Mouse (Mus musculus): ENCODE measurements around the gene Ipo11. TPM values are rescaled to one million over a fixed set of nuclear protein-coding genes. Genes with fewer than 3 reads are reported as not detected.

The Ipo11 gene
- polyA plus RNA-seq, 1 experiment from 2014 or later: 41.1 TPM

DNA sequence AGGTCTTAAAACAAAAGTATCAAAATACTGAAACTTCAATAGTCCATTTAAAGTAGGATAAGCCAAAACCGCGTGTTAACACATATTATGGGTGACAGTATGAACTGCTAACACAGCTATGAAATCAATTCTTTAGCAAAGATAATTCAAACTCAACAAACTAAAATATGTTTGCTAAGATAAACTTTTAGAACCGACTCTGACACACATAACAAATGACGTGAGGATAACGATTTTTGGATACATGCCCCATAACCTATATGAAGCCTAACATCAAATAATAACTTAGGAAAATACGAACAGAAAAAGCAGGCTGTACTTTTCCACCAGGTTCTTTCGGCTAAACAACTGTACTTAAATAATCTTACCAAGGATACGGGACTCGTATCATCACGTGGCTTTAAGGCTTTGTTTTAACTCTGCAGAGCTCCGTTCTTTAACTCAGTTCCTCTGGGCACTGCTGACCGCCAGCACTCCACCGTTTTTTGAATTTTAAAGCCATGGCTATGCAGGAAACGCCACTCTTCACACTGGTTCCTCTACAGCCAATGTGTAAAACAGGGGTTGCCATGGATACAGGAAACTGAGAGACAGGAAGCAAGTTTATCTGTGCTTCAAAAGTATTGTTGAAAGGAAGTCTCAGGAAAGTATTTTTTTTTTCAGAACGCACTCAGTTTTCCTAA is 100.8 kb downstream of the Ipo11 start:
- ATAC-seq: peak; percentile 70
- 72% methylated on average over 15 of the region's 15 CpGs for WGBS
- no peaks in the 10 kb centered on the region for H3K4me1 ChIP-seq (replicated peaks)
- no peaks in the 10 kb centered on the region for H3K9me3 ChIP-seq
- no peaks in the 10 kb centered on the region for H3K27me3 ChIP-seq
- H3K27ac ChIP-seq: no peak overlapping the region
- peaks cover 7% of the 10 kb centered on the region for H3K36me3 ChIP-seq
- no peak overlapping the region for H3K4me3 ChIP-seq (replicated peaks)
- no peak overlapping the region for H3K9ac ChIP-seq (replicated peaks)
- no peak overlapping the region for H3K4me2 ChIP-seq (replicated peaks)

DNA sequence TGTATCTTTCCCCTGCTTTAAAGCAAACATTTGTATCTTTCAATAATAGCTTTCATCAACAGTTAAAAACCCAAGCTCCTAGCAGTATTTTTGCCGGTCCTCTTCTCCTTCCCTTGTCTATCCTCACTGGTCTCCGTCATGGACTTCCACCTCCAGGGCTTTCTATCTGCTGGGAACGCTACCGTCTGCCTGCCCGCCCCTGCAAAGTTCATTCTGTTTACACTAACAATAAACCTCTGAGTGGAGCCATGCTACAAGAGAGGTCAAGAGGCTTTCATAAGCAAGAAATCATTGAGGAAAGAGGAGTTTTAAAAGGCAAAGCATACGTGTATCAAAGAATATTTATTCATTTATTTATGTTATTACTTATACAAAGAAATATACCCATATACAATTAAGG is 106.7 kb downstream of the Ipo11 start:
- H3K36me3 ChIP-seq: 0 out of 2 replicates have a peak, but pooled peaks cover 2% of the 10 kb centered on the region
- H3K9ac ChIP-seq (replicated peaks): no peak overlapping the region
- H3K4me3 ChIP-seq (replicated peaks): no peak overlapping the region
- no peak overlapping the region for H3K27ac ChIP-seq
- 81% methylated on average over 6 of the region's 6 CpGs for WGBS
- H3K4me2 ChIP-seq (replicated peaks): no peak overlapping the region
- ATAC-seq: no peak
- no peaks in the 10 kb centered on the region for H3K4me1 ChIP-seq (replicated peaks)
- H3K27me3 ChIP-seq: no peaks in the 10 kb centered on the region
- no peaks in the 10 kb centered on the region for H3K9me3 ChIP-seq

DNA sequence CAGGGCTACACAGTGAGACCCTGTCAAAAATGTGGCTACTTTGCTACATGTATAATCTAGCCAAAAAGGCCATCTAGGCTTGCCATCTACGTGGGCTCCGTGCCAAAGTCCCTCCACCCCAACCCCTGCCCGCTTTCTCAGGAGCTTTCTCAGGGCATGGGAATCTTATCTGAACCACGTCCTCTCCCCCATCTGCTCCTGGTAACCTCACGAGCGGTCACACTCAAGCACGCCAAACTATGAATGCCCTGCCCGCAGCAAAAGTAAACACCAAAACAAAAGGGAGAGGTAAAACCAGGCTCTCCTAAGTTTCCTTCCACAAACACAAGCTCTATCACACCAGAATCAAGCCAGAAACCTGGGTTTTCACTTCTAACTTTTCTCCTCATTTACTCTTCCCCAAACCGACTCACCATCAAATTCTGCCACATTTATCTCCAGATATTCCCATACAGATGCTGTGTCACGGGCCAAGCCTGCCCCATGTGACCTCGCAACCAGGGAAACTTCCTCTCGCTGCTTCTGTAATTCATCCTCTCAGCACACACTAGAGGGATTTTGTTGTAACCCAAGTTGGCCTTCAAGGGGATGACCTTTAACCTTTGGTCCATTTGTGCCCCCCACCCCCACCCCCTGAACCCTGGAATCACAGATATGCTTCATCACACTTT is 107.3 kb downstream of the Ipo11 start:
- Histone ChIP-seq H3K36me3 (0 out of 2 replicates have a peak, but pooled peaks cover 2% of the 10 kb centered on the region), H3K9ac (replicated peaks) (no peak overlapping the region), H3K9me3 (no peaks in the 10 kb centered on the region), H3K4me2 (replicated peaks) (no peak overlapping the region), H3K4me1 (replicated peaks) (no peaks in the 10 kb centered on the region), H3K27me3 (no peaks in the 10 kb centered on the region), H3K4me3 (replicated peaks) (no peak overlapping the region), H3K27ac (no peak overlapping the region)
- WGBS: 85% methylated on average over 12 of the region's 12 CpGs
- no peak for ATAC-seq

GRCm38 (mm10) chr13:106825618-106826017 is 111.1 kb downstream of the Ipo11 start:
- Histone ChIP-seq H3K4me3 (replicated peaks) (no peak overlapping the region), H3K4me2 (replicated peaks) (no peak overlapping the region), H3K36me3 (no peaks in the 10 kb centered on the region), H3K4me1 (replicated peaks) (no peaks in the 10 kb centered on the region), H3K9ac (replicated peaks) (no peak overlapping the region), H3K9me3 (no peaks in the 10 kb centered on the region), H3K27ac (no peak overlapping the region), H3K27me3 (no peaks in the 10 kb centered on the region)
- 71% methylated on average over 5 of the region's 5 CpGs for WGBS
- no peak for ATAC-seq

- Histone ChIP-seq H3K9ac (replicated peaks) (no peak overlapping the region), H3K4me1 (replicated peaks) (no peaks in the 10 kb centered on the region), H3K36me3 (0 out of 2 replicates have a peak, but pooled peaks cover 9% of the 10 kb centered on the region), H3K27ac (no peak overlapping the region), H3K4me2 (replicated peaks) (no peak overlapping the region), H3K9me3 (no peaks in the 10 kb centered on the region), H3K4me3 (replicated peaks) (no peak overlapping the region), H3K27me3 (no peaks in the 10 kb centered on the region)
- ATAC-seq: no peak
- 94% methylated on average over 2 of the region's 2 CpGs for WGBS
Observed at GRCm38 (mm10) chr13:106823875-106824191, 112.9 kb downstream of the Ipo11 start.

DNA sequence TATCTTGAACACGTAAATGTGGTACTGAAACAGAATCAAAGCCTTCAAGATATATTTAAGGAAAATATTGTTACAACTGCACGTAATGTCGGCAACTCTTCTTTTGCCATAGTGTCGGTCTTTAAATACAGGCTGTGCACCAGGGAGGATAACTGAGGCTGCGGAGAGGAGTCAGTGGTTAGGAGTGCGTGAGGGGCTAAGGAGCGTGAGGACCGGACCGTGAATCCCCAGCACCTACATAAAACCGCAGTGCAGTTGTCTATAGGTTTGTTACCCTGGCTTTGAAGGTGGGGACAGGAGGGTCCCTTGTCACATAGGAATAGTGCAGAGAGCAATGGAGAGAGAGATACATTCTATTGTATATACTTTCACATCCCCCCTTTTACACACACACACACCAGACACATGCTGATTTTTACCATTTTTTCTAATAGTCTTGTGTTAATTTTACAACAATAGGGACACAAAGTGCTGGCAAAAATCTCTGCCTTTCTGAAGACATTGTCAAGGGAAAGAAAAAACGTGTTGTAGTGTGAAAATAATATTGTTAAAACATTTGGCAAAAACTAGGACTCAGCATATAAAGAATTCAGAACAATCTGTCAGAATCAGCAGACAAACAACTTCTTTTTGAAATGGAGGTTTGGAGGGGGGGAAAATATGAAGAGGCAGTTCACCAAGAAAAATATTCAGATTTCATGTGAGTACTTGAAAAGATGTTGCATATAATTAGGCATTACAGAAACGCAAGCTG is 113.5 kb downstream of the Ipo11 start:
- H3K4me1 ChIP-seq (replicated peaks): no peaks in the 10 kb centered on the region
- H3K27ac ChIP-seq: no peak overlapping the region
- no peak overlapping the region for H3K4me3 ChIP-seq (replicated peaks)
- no peak for ATAC-seq
- H3K36me3 ChIP-seq: 0 out of 2 replicates have a peak, but pooled peaks cover 9% of the 10 kb centered on the region
- H3K27me3 ChIP-seq: no peaks in the 10 kb centered on the region
- no peak overlapping the region for H3K4me2 ChIP-seq (replicated peaks)
- no peaks in the 10 kb centered on the region for H3K9me3 ChIP-seq
- 97% methylated on average over 12 of the region's 12 CpGs for WGBS
- H3K9ac ChIP-seq (replicated peaks): no peak overlapping the region

GRCm38 (mm10) chr13:106820149-106820548 is 116.6 kb downstream of the Ipo11 start:
- no peaks in the 10 kb centered on the region for H3K27me3 ChIP-seq
- H3K4me1 ChIP-seq (replicated peaks): peaks cover 3% of the 10 kb centered on the region; the same call in 1 of the 2 replicates
- no peak for ATAC-seq
- no peak overlapping the region for H3K4me3 ChIP-seq (replicated peaks)
- no peak overlapping the region for H3K27ac ChIP-seq
- no peak overlapping the region for H3K4me2 ChIP-seq (replicated peaks)
- H3K36me3 ChIP-seq: 0 out of 2 replicates have a peak, but pooled peaks cover 9% of the 10 kb centered on the region
- WGBS: 97% methylated on average over 2 of the region's 2 CpGs
- no peak overlapping the region for H3K9ac ChIP-seq (replicated peaks)
- H3K9me3 ChIP-seq: no peaks in the 10 kb centered on the region

- Histone ChIP-seq H3K4me2 (replicated peaks) (no peak overlapping the region), H3K27ac (no peak overlapping the region), H3K9me3 (no peaks in the 10 kb centered on the region), H3K4me1 (replicated peaks) (peaks cover 3% of the 10 kb centered on the region; the same call in 1 of the 2 replicates), H3K4me3 (replicated peaks) (no peak overlapping the region), H3K9ac (replicated peaks) (no peak overlapping the region), H3K36me3 (0 out of 2 replicates have a peak, but pooled peaks cover 9% of the 10 kb centered on the region), H3K27me3 (no peaks in the 10 kb centered on the region)
- ATAC-seq: no peak
- WGBS: 93% methylated on average over 4 of the region's 4 CpGs
Observed at GRCm38 (mm10) chr13:106819749-106820148, 117.0 kb downstream of the Ipo11 start.

DNA sequence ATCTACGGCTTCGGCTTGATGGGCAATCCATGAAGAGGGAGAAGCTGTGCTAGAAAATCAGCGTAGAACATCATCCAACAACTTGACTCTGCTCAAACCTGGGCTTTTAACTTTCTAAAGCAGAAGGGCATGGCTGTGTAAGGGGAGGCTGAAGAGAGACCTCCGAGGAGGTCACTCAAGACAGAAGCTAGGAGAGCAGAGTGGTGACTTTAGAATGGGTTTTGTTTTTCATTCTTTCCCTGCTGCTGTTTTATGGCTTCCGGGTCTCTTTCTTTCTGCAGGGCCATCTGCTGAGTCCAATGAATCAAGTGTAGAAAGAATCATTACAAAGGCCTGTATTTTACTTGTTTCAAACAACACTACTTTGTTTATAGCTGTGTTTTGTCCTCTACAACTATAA is 119.7 kb downstream of the Ipo11 start:
- no peak overlapping the region for H3K4me3 ChIP-seq (replicated peaks)
- no peak overlapping the region for H3K9ac ChIP-seq (replicated peaks)
- no peak for ATAC-seq
- H3K27me3 ChIP-seq: no peaks in the 10 kb centered on the region
- H3K4me1 ChIP-seq (replicated peaks): peaks cover 3% of the 10 kb centered on the region; the same call in 1 of the 2 replicates
- 90% methylated on average over 5 of the region's 5 CpGs for WGBS
- 0 out of 2 replicates have a peak, but pooled peaks cover 9% of the 10 kb centered on the region for H3K36me3 ChIP-seq
- H3K4me2 ChIP-seq (replicated peaks): no peak overlapping the region
- H3K27ac ChIP-seq: no peak overlapping the region
- no peaks in the 10 kb centered on the region for H3K9me3 ChIP-seq

GRCm38 (mm10) chr13:106813519-106813918 is 123.2 kb downstream of the Ipo11 start:
- no peak overlapping the region for H3K9ac ChIP-seq (replicated peaks)
- H3K36me3 ChIP-seq: peaks cover 23% of the 10 kb centered on the region
- no peak overlapping the region for H3K4me3 ChIP-seq (replicated peaks)
- no peak for ATAC-seq
- WGBS: 91% methylated on average over 4 of the region's 4 CpGs
- no peaks in the 10 kb centered on the region for H3K9me3 ChIP-seq
- no peaks in the 10 kb centered on the region for H3K27me3 ChIP-seq
- H3K27ac ChIP-seq: no peak overlapping the region; the same call in 1 of the 2 replicates
- H3K4me1 ChIP-seq (replicated peaks): peaks cover 3% of the 10 kb centered on the region; the same call in 1 of the 2 replicates
- H3K4me2 ChIP-seq (replicated peaks): no peak overlapping the region

DNA sequence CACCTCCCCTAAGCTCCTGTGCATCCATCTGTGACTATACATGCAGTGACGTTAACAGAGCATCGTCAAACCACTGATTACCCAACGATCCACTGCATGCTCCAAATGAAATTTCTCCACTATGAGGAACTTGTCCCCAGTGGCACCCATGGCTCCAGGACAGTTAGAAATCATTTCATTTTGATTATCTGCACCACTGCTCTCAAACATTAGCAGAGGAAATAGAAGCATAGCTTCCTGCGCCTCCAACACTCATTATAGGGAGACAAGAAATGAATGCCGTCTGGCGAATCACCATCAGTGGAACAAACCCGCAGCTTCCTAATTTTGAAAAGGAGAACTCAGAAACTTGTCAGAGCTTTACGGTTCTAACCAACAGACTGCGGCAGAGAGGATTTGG is 123.7 kb downstream of the Ipo11 start:
- no peak overlapping the region for H3K27ac ChIP-seq
- 78% methylated on average over 9 of the region's 9 CpGs for WGBS
- H3K27me3 ChIP-seq: no peaks in the 10 kb centered on the region
- H3K9ac ChIP-seq (replicated peaks): no peak overlapping the region
- peaks cover 3% of the 10 kb centered on the region; the same call in 1 of the 2 replicates for H3K4me1 ChIP-seq (replicated peaks)
- peaks cover 23% of the 10 kb centered on the region for H3K36me3 ChIP-seq
- no peaks in the 10 kb centered on the region for H3K9me3 ChIP-seq
- ATAC-seq: 0 out of 2 replicates have a peak, but pooled peaks have one; percentile 37
- no peak overlapping the region for H3K4me3 ChIP-seq (replicated peaks)
- H3K4me2 ChIP-seq (replicated peaks): no peak overlapping the region

- WGBS: 97% methylated on average over 7 of the region's 7 CpGs
- H3K4me3 ChIP-seq (replicated peaks): no peak overlapping the region
- no peak overlapping the region for H3K27ac ChIP-seq
- H3K9me3 ChIP-seq: no peaks in the 10 kb centered on the region
- peaks cover 23% of the 10 kb centered on the region for H3K36me3 ChIP-seq
- no peak overlapping the region for H3K4me2 ChIP-seq (replicated peaks)
- no peak overlapping the region for H3K9ac ChIP-seq (replicated peaks)
- no peaks in the 10 kb centered on the region for H3K4me1 ChIP-seq (replicated peaks)
- ATAC-seq: no peak
- no peaks in the 10 kb centered on the region for H3K27me3 ChIP-seq
Observed at GRCm38 (mm10) chr13:106810156-106810555, 126.6 kb downstream of the Ipo11 start.

All from midbrain, embryonic 13.5 days (tissue).